Mouse (Mus musculus): ENCODE measurements around the gene Pip4k2b. TPM values are rescaled to one million over a fixed set of nuclear protein-coding genes. Genes with fewer than 3 reads are reported as not detected.

Gene Pip4k2b
- total and polyA plus RNA-seq, 3 experiments, result 23.3 to 44.0 (median 30.8) TPM

DNA sequence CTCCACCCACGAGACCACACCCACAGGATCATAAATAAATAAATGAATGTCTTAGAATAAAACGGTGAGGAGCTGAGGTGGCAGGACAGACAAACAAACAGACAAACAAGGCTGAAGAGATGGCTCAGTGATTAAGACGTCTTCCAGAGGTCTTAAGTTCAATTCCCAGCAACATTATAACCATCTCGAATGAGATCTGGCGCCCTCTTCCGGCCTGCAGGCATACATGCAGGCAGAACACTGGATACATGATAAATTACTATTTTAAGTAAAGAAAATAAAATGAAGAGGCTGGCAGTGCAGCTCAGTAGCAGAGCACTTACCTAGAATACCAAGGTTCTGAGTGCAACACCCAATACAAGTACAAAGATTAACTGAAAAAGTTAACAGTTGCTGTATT, 5.8 kb downstream of the Pip4k2b start:
- H3K9ac ChIP-seq (ENCODE audit: insufficient read depth, low read depth), result no peak overlapping the region
- H3K4me3 ChIP-seq (replicated peaks in 1 of 3; ENCODE audit: low read depth in 2 of 3, low read length in 2 of 3, poor library complexity in 1 of 3), result no peak overlapping the region
- H3K9me3 ChIP-seq (replicated peaks; ENCODE audit: low read length), result peaks cover 2% of the 10 kb centered on the region
- no peaks in the 10 kb centered on the region for H3K27me3 ChIP-seq (replicated peaks)
- DNase-seq (ENCODE audit: extremely low read depth), result no peak
- peak; percentile 35 to 66 for TF ChIP-seq CTCF (conservative IDR thresholded peaks at IDR 0.05 in 1 of 2, IDR thresholded peaks at IDR 0.05 in 1 of 2; ENCODE audit: low read depth in 2 of 2, low read length in 2 of 2)
- peak; percentile 43 for TF ChIP-seq RAD21 (IDR thresholded peaks at IDR 0.05; ENCODE audit: low read depth, low read length)
- no peak for TF ChIP-seq E2F4 (IDR thresholded peaks at IDR 0.05; ENCODE audit: insufficient replicate concordance, low read depth, low read length)
- peak; percentile 49 for TF ChIP-seq SMC3 (IDR thresholded peaks at IDR 0.05; ENCODE audit: low read depth, low read length)
- in situ Hi-C loops (cut with MboI; ENCODE audit: low pct_ligation_motif_present, low pct_unique_long_range_greater_than_20kb, low sequenced_read_pairs) (loop anchor here (5.0 kb wide), 1 partner anchor 36 kb away; the partner anchor contains the start of genes Pcgf2 and Psmb3), dilution Hi-C loops (cut with MboI; ENCODE audit: extremely low pct_ligation_motif_present, extremely low pct_unique_long_range_greater_than_20kb, low sequenced_read_pairs) (no loop called here)
- H3K79me2 ChIP-seq (replicated peaks; ENCODE audit: control insufficient read depth, extremely low read depth, insufficient read depth, poor library complexity, severe bottlenecking), result peaks cover 38% of the 10 kb centered on the region
- H3K4me1 ChIP-seq (ENCODE audit: control insufficient read depth in 1 of 2, insufficient read depth in 2 of 2), result peaks cover 6 to 30% of the 10 kb centered on the region in 2 experiments
- H3K27ac ChIP-seq (ENCODE audit: insufficient read depth, low read depth), result no peak overlapping the region
- H3K4me2 ChIP-seq (ENCODE audit: insufficient read depth, low read depth, poor library complexity, severe bottlenecking), result no peak overlapping the region
- H3K36me3 ChIP-seq (replicated peaks in 1 of 2; ENCODE audit: control insufficient read depth in 1 of 2, insufficient read depth in 1 of 2, low read length in 1 of 2), result peaks cover 0 to 42% of the 10 kb centered on the region in 2 experiments

DNA sequence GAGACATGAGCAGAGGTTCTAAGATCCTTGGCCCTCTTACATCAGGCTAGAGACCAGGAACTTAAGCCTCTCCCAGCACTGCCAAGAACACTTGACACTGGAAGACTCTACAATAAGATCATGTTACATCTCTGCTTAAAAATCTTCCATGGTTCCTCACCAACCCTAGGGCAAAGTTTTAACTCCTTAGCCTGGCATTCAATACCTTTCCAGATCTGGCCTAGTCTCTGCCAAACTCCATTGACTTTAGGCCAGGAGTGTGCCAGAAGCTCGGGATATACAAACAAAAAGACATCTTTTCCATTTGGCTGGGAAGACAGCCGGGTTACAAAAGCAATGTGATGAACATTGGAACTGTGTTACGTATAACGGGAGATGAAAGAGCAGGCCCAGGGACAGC, 6.9 kb downstream of the Pip4k2b start:
- Histone ChIP-seq H3K4me2 (ENCODE audit: insufficient read depth, low read depth, poor library complexity, severe bottlenecking) (no peak overlapping the region), H3K27me3 (replicated peaks) (no peaks in the 10 kb centered on the region), H3K4me1 (ENCODE audit: control insufficient read depth in 1 of 2, insufficient read depth in 2 of 2) (peaks cover 6 to 24% of the 10 kb centered on the region in 2 experiments), H3K36me3 (replicated peaks in 1 of 2; ENCODE audit: control insufficient read depth in 1 of 2, insufficient read depth in 1 of 2, low read length in 1 of 2) (peaks cover 1 to 52% of the 10 kb centered on the region in 2 experiments), H3K4me3 (replicated peaks in 1 of 3; ENCODE audit: low read depth in 2 of 3, low read length in 2 of 3, poor library complexity in 1 of 3) (no peak overlapping the region), H3K9ac (ENCODE audit: insufficient read depth, low read depth) (no peak overlapping the region), H3K27ac (ENCODE audit: insufficient read depth, low read depth) (no peak overlapping the region), H3K79me2 (replicated peaks; ENCODE audit: control insufficient read depth, extremely low read depth, insufficient read depth, poor library complexity, severe bottlenecking) (peaks cover 32% of the 10 kb centered on the region), H3K9me3 (replicated peaks; ENCODE audit: low read length) (peaks cover 2% of the 10 kb centered on the region)
- dilution Hi-C loops (cut with MboI; ENCODE audit: extremely low pct_ligation_motif_present, extremely low pct_unique_long_range_greater_than_20kb, low sequenced_read_pairs), result no loop called here
- in situ Hi-C loops (cut with MboI; ENCODE audit: low pct_ligation_motif_present, low pct_unique_long_range_greater_than_20kb, low sequenced_read_pairs), result loop anchor here (5.0 kb wide), 1 partner anchor 35 kb away; the partner anchor contains the start of genes Pcgf2 and Psmb3
- DNase-seq (ENCODE audit: extremely low read depth), result no peak
- no peak for TF ChIP-seq ZMIZ1 (IDR thresholded peaks at IDR 0.05; ENCODE audit: low read depth, low read length)
- no peak for TF ChIP-seq IRF4 (IDR thresholded peaks at IDR 0.05; ENCODE audit: low read depth, low read length)
- TF ChIP-seq MXI1 (IDR thresholded peaks at IDR 0.05; ENCODE audit: low read depth, low read length), result no peak
- TF ChIP-seq CTCF (conservative IDR thresholded peaks at IDR 0.05 in 1 of 2, IDR thresholded peaks at IDR 0.05 in 1 of 2; ENCODE audit: low read depth in 2 of 2, low read length in 2 of 2), result no peak
- TF ChIP-seq PAX5 (IDR thresholded peaks at IDR 0.05; ENCODE audit: low read length), result no peak
- no peak for TF ChIP-seq USF1 (IDR thresholded peaks at IDR 0.05; ENCODE audit: low read depth, low read length)
- no peak for TF ChIP-seq MYC (IDR thresholded peaks at IDR 0.05; ENCODE audit: low read depth, low read length)
- no peak for TF ChIP-seq CHD1 (IDR thresholded peaks at IDR 0.05; ENCODE audit: low read depth, low read length)
- TF ChIP-seq RAD21 (IDR thresholded peaks at IDR 0.05; ENCODE audit: low read depth, low read length), result no peak
- no peak for TF ChIP-seq RCOR1 (conservative IDR thresholded peaks at IDR 0.05; ENCODE audit: low read depth, low read length)
- TF ChIP-seq ETS1 (conservative IDR thresholded peaks at IDR 0.05; ENCODE audit: low read depth, low read length), result no peak

DNA sequence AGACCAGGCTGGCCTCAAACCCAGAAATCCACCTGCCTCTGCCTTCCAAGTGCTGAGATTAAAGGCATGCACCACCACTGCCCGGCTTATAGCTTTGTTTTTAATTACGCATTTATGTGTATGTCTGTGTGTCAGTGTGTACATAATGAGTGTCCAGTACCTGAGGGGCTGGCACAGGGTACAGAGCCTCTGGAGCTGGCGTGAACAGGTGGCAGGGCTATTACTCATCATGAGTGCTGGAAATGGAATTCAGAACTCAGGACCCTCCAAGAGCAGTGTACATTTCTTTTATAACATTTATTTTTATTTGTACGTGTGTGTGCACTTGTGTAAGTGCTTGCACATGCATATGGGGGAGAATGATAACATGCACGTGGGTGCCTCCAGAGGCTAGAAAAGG, 7.9 kb downstream of the Pip4k2b start:
- Histone ChIP-seq H3K36me3 (replicated peaks in 1 of 2; ENCODE audit: control insufficient read depth in 1 of 2, insufficient read depth in 1 of 2, low read length in 1 of 2) (peaks cover 8 to 59% of the 10 kb centered on the region in 2 experiments), H3K4me1 (ENCODE audit: control insufficient read depth in 1 of 2, insufficient read depth in 2 of 2) (peaks cover 0 to 16% of the 10 kb centered on the region in 2 experiments; a peak in 2 of 4 replicates), H3K4me2 (ENCODE audit: insufficient read depth, low read depth, poor library complexity, severe bottlenecking) (no peak overlapping the region), H3K27me3 (replicated peaks) (no peaks in the 10 kb centered on the region), H3K27ac (ENCODE audit: insufficient read depth, low read depth) (no peak overlapping the region), H3K4me3 (replicated peaks in 1 of 3; ENCODE audit: low read depth in 2 of 3, low read length in 2 of 3, poor library complexity in 1 of 3) (no peak overlapping the region), H3K9ac (ENCODE audit: insufficient read depth, low read depth) (no peak overlapping the region), H3K79me2 (replicated peaks; ENCODE audit: control insufficient read depth, extremely low read depth, insufficient read depth, poor library complexity, severe bottlenecking) (peaks cover 27% of the 10 kb centered on the region), H3K9me3 (replicated peaks; ENCODE audit: low read length) (peaks cover 2% of the 10 kb centered on the region)
- dilution Hi-C loops (cut with MboI; ENCODE audit: extremely low pct_ligation_motif_present, extremely low pct_unique_long_range_greater_than_20kb, low sequenced_read_pairs), result no loop called here
- no peak for TF ChIP-seq KAT2A (IDR thresholded peaks at IDR 0.05; ENCODE audit: insufficient replicate concordance, low read length)
- no peak for TF ChIP-seq MEF2A (IDR thresholded peaks at IDR 0.05; ENCODE audit: borderline replicate concordance, low read depth, low read length)
- no peak for TF ChIP-seq BHLHE40 (IDR thresholded peaks at IDR 0.05; ENCODE audit: low read depth, low read length)
- DNase-seq (ENCODE audit: extremely low read depth), result no peak
- in situ Hi-C loops (cut with MboI; ENCODE audit: low pct_ligation_motif_present, low pct_unique_long_range_greater_than_20kb, low sequenced_read_pairs), result loop anchor here (5.0 kb wide), 1 partner anchor 34 kb away; the partner anchor contains the start of genes Pcgf2 and Psmb3
